Mouse (Mus musculus) heart, embryonic 11.5 days (tissue): Measurements from ENCODE around the gene Tfip11. TPM values are rescaled to one million over a fixed set of nuclear protein-coding genes. Genes with fewer than 3 reads are reported as not detected.

Experiments
- ATAC-seq: fragments of 200-750 bp; cut with Nextera tagmentation; replicated peaks from 2 replicates; pipeline ENCODE4 v1.8.0; 2017; ENCODE audit warnings: moderate library complexity; ENCODE audit not compliant: insufficient number of reproducible peaks, low FRiP score, low TSS enrichment
- H3K27ac ChIP-seq: fragments of 300-500 bp; sonication (generic); 2 replicates; pipeline ENCODE4 v1.5.1; 2014; ENCODE audit warnings: mild to moderate bottlenecking, low read depth, low read length
- H3K27me3 ChIP-seq: fragments of 300-500 bp; sonication (generic); 2 replicates; pipeline ENCODE4 v1.6.1; 2014; ENCODE audit warnings: mild to moderate bottlenecking, low read length, mixed read lengths; ENCODE audit not compliant: control insufficient read depth, insufficient read depth
- H3K36me3 ChIP-seq: fragments of 300-500 bp; sonication (generic); 2 replicates; pipeline ENCODE4 v1.6.1; 2014; ENCODE audit warnings: mild to moderate bottlenecking, low read length, moderate library complexity, mixed read lengths; ENCODE audit not compliant: control insufficient read depth, insufficient read depth
- H3K4me1 ChIP-seq: fragments of 300-500 bp; sonication (generic); 2 replicates; pipeline ENCODE4 v1.6.1; 2014; ENCODE audit warnings: low read length; ENCODE audit not compliant: control insufficient read depth, insufficient read depth
- H3K4me2 ChIP-seq: fragments of 300-500 bp; sonication (generic); 2 replicates; pipeline ENCODE4 v1.6.1; 2014; ENCODE audit warnings: mild to moderate bottlenecking, moderate library complexity
- H3K4me3 ChIP-seq: fragments of 300-500 bp; sonication (generic); 2 replicates; pipeline ENCODE4 v1.5.1; 2014; ENCODE audit warnings: low read depth, low read length
- H3K9ac ChIP-seq: fragments of 300-500 bp; sonication (generic); 2 replicates; pipeline ENCODE4 v1.6.1; 2014; ENCODE audit warnings: mild to moderate bottlenecking, low read depth, low read length, moderate library complexity
- H3K9me3 ChIP-seq: fragments of 300-500 bp; sonication (generic); replicated peaks from 2 replicates; pipeline ENCODE4 v1.6.1; 2016; ENCODE audit warnings: low read length; ENCODE audit not compliant: control insufficient read depth
- WGBS: fragments of 180-500 bp; shearing (Covaris S2); extraction: QIAGEN DNeasy Blood & Tissue Kit; methylation state at CpG from one replicate; pipeline ENCODE4 v1.1.7; 2014; ENCODE audit not compliant: insufficient replicate concordance; 5-methylcytosine and 5-hydroxymethylcytosine counted together
- polyA plus RNA-seq: library from polyadenylated mRNA; unstranded; fragments of >200 nt; fragmentation: Nextera tagmentation; extraction: Ambion mirVana; gene quantifications from 2 replicates; pipeline ENCODE4 v1.2.1, GENCODE M21; 2014

Gene Tfip11
- 13.7 and 15.9 TPM in 2 replicates for polyA plus RNA-seq

GRCm38 (mm10) chr5:112325546-112326445 is at the start of gene Tfip11:
Gene Tfip11, plus strand, starts transcription at chr5:112326358.
- WGBS: 7% methylated on average over 48 of the region's 48 CpGs
- Histone ChIP-seq H3K9me3 (no peaks in the 10 kb centered on the region), H3K4me1 (peaks cover 5% of the 10 kb centered on the region; the same call in 1 of the 2 replicates), H3K9ac (peak within 1 kb of the TSS; percentile 80), H3K4me3 (peak within 1 kb of the TSS; percentile 94), H3K27me3 (no peaks in the 10 kb centered on the region), H3K36me3 (peaks cover 14% of the 10 kb centered on the region), H3K27ac (peak within 1 kb of the TSS; percentile 71), H3K4me2 (peak within 1 kb of the TSS; percentile 69)
- ATAC-seq: peak; percentile 81

GRCm38 (mm10) chr5:112276907-112277348 is 49.2 kb upstream of the Tfip11 start:
- no peaks in the 10 kb centered on the region for H3K27me3 ChIP-seq
- H3K36me3 ChIP-seq: no peaks in the 10 kb centered on the region
- peak overlapping the region; percentile 71 for H3K4me2 ChIP-seq
- peaks cover 26% of the 10 kb centered on the region for H3K4me1 ChIP-seq
- H3K9ac ChIP-seq: peak overlapping the region; percentile 80
- H3K4me3 ChIP-seq: peak overlapping the region; percentile 74
- no peaks in the 10 kb centered on the region for H3K9me3 ChIP-seq
- H3K27ac ChIP-seq: peak overlapping the region; percentile 55
- peak; percentile 29 for ATAC-seq
- WGBS: under 1% methylated on average over 24 of the region's 24 CpGs

DNA sequence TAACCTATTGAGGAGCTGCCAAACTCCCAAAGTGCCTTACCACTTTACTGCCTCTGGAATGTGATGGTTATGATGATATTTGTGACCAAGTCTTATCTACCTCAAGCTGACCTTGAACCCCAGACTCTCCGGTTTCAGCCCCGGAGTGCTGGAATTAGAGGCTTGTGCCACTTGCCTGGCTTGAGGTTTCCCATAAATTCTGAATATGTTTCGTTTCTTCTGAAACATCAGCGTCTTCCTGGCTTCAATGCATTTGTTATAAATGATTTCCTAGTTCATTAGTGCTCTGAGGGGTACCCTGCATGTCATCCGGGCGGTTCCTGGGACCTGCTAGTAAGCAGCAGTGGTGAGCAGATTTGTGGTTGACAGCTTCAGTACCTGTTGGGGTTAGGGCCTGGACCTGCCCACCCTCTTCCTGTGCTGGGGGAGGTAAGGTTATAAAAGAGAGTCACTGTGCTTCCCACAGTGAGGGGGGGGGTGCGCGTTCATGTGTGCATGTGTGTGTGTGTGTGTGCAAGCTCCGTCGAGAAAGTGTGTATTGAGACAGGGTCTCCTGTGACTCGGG is 48.2 kb upstream of the Tfip11 start:
- Histone ChIP-seq H3K9ac (no peak overlapping the region; the same call in 1 of the 2 replicates), H3K4me1 (peaks cover 36% of the 10 kb centered on the region), H3K4me2 (peak overlapping the region; percentile 71), H3K9me3 (no peaks in the 10 kb centered on the region), H3K36me3 (no peaks in the 10 kb centered on the region), H3K27me3 (no peaks in the 10 kb centered on the region), H3K4me3 (peak overlapping the region; percentile 74; the same call in 1 of the 2 replicates), H3K27ac (no peak overlapping the region)
- 80% methylated on average over 11 of the region's 11 CpGs for WGBS
- no peak for ATAC-seq

DNA sequence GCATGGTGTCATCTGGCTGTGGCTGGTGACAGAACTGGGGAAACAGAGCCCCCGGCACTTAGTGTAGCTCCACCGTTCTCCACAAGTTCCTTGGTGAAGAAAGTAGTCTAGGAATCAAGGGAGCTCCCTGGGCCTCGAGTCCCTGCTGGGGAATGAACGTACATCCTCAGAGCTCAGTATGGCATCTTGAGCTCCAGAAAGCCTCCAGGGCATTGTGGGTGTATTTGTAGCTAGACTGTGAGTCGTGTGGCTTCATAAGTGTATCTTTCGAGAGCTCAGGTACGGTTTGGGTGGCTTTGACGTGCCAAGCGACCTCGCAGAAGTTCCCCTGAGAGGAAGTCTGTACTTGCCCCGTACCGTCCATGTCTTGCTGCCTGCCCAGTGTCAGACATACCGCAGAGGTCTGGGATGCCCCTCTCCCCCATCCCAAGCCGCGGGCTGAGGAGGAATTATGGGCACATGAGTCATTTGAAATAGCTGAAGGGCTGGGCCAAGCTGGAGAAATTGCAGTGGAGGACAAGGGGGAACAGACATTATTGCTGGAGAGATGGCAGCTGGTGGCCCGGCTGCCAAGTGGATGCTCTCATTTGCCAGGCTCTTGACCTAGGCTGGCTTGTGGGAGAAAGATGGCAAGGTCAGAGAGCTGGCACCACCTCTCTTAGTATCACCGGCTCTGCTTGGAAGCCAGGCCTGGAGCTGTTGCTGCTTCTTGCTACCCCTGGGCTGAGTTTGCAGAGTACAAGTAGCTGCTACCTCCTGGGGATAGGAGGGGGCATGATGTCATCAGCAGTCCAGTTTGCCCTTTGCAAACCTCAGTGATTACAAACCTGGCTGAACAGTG is 46.8 kb upstream of the Tfip11 start:
- H3K36me3 ChIP-seq: no peaks in the 10 kb centered on the region
- no peaks in the 10 kb centered on the region for H3K9me3 ChIP-seq
- H3K27ac ChIP-seq: 0 out of 2 replicates have a peak overlapping the region, but pooled peaks have one; percentile 35
- no peak overlapping the region for H3K4me2 ChIP-seq
- 84% methylated on average over 17 of the region's 17 CpGs for WGBS
- ATAC-seq: no peak
- H3K9ac ChIP-seq: 0 out of 2 replicates have a peak overlapping the region, but pooled peaks have one; percentile 30
- H3K4me1 ChIP-seq: peaks cover 49% of the 10 kb centered on the region
- no peak overlapping the region for H3K4me3 ChIP-seq
- no peaks in the 10 kb centered on the region for H3K27me3 ChIP-seq

- 70% methylated on average over 7 of the region's 7 CpGs for WGBS
- H3K36me3 ChIP-seq: no peaks in the 10 kb centered on the region
- ATAC-seq: no peak
- peaks cover 56% of the 10 kb centered on the region for H3K4me1 ChIP-seq
- H3K4me2 ChIP-seq: no peak overlapping the region
- no peaks in the 10 kb centered on the region for H3K27me3 ChIP-seq
- no peak overlapping the region for H3K4me3 ChIP-seq
- H3K9ac ChIP-seq: peak overlapping the region; percentile 30; the same call in 1 of the 2 replicates
- H3K27ac ChIP-seq: peak overlapping the region; percentile 35; the same call in 1 of the 2 replicates
- H3K9me3 ChIP-seq: no peaks in the 10 kb centered on the region
Measured at GRCm38 (mm10) chr5:112280151-112280550, 46.0 kb upstream of the Tfip11 start.

- no peak overlapping the region for H3K27ac ChIP-seq
- no peaks in the 10 kb centered on the region for H3K9me3 ChIP-seq
- H3K27me3 ChIP-seq: no peaks in the 10 kb centered on the region
- H3K9ac ChIP-seq: no peak overlapping the region
- ATAC-seq: no peak
- H3K36me3 ChIP-seq: no peaks in the 10 kb centered on the region
- H3K4me1 ChIP-seq: peaks cover 59% of the 10 kb centered on the region
- no peak overlapping the region for H3K4me3 ChIP-seq
- 54% methylated on average over 15 of the region's 15 CpGs for WGBS
- no peak overlapping the region for H3K4me2 ChIP-seq
Measured at GRCm38 (mm10) chr5:112280863-112281660, 45.1 kb upstream of the Tfip11 start.

DNA sequence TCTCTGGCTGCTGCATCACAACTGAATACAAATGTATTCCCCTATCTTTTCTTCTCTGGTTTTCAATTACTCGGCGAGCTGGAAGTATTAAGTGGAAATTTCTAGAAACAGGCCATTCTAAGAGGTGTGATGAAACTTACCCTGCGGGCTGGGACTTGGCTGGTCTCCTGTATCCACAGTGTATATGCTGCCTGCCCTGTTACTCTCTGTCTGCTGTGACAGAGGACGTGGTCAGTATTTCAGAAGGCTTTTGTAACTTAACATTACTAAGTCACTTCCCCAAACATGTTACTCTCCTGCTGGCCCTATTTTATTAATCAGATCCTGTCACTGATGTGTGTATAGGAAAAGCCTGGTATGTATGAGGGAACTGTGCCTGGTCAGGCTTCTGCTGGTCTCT is 44.5 kb upstream of the Tfip11 start:
- no peaks in the 10 kb centered on the region for H3K27me3 ChIP-seq
- peaks cover 59% of the 10 kb centered on the region for H3K4me1 ChIP-seq
- H3K36me3 ChIP-seq: no peaks in the 10 kb centered on the region
- no peak for ATAC-seq
- H3K9ac ChIP-seq: no peak overlapping the region
- no peaks in the 10 kb centered on the region for H3K9me3 ChIP-seq
- WGBS: 82% methylated on average over 4 of the region's 4 CpGs
- H3K27ac ChIP-seq: no peak overlapping the region
- H3K4me3 ChIP-seq: no peak overlapping the region
- no peak overlapping the region for H3K4me2 ChIP-seq
